Mouse (Mus musculus): ENCODE results near the gene Otogl. TPM values are rescaled to one million over a fixed set of nuclear protein-coding genes. Genes with fewer than 3 reads are reported as not detected.

Otogl gene
- total and polyA plus RNA-seq, 2 experiments = not detected

DNA sequence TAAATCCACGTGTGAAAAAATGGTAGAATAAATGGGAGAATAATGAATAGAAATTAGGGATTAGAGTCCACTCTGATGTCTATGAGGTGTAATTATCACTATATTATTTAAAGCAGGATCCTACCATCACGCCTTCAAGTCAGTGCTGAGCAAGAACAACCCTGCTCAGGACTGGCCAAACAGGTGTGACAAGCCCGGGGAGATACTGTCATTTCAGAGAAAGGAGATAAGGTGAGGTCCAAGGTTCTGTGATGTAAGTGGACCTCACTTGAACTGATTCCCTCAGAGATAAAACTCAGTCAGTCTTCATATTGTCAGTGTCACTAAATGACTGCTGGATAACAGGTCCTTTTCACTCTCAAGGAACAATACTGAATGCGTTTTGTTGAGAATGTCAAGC, 44.5 kb downstream of the Otogl start:
- WGBS = 66% methylated on average over 4 of the region's 4 CpGs
- H3K79me2 ChIP-seq (ENCODE audit: control insufficient read depth, insufficient read depth, low read length) = no peaks in the 10 kb centered on the region
- no peak overlapping the region for H3K4me3 ChIP-seq (ENCODE audit: insufficient read depth, low read depth, low read length)
- DNase-seq (ENCODE audit: extremely low read depth, low read depth, low spot score) = no peak
- H3K27ac ChIP-seq (replicated peaks; ENCODE audit: insufficient read depth, low read depth, low read length) = no peak overlapping the region
- no peaks in the 10 kb centered on the region for H3K27me3 ChIP-seq (ENCODE audit: control insufficient read depth, insufficient read depth, low read length)
- H3K9ac ChIP-seq (ENCODE audit: low read depth, low read length) = no peak overlapping the region
- H3K4me1 ChIP-seq (ENCODE audit: control insufficient read depth, insufficient read depth, low read length) = no peaks in the 10 kb centered on the region
- no peak for TF ChIP-seq POLR2A (IDR thresholded peaks at IDR 0.05; ENCODE audit: extremely low read depth, insufficient read depth, low read length)
- TF ChIP-seq CTCF (IDR thresholded peaks at IDR 0.05; ENCODE audit: low read depth, low read length) = no peak
- no peaks in the 10 kb centered on the region for H3K36me3 ChIP-seq (ENCODE audit: control insufficient read depth, insufficient read depth, low read length)

DNA sequence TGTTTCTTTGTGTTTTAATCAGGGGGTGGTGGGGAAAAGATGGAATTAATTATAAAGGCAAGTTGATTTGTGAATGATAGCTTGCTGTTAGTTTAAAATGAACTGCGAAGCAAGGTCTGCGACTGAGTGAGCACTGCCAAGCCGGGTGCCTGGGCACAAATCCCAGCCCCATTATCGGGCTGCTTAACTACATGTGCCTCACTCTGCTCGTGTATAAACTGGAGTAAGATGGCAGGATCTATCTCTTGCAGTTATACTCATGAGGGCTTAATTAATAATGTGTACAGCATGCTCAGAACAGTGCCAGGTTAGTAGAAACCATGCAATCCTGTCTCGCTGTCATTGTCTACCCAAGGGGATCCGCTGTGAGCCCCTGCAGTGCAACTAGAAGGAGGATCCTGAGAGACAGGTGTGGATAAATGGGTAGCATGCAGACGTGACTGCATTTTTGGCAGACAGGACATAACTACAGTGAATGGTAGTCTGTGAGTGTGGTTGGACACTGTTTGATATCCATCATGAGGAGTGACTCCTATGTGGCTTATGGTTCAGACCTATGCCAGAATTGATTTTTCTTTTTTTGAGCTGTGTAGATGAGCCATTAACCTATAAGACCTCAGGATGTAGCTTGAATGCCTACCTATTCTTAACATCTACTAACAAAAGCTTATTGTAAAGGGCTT, 51.6 kb downstream of the Otogl start:
- Histone ChIP-seq H3K9ac (ENCODE audit: low read depth, low read length) (no peak overlapping the region), H3K36me3 (ENCODE audit: control insufficient read depth, insufficient read depth, low read length) (no peaks in the 10 kb centered on the region), H3K4me1 (ENCODE audit: control insufficient read depth, insufficient read depth, low read length) (no peaks in the 10 kb centered on the region), H3K27ac (replicated peaks; ENCODE audit: insufficient read depth, low read depth, low read length) (no peak overlapping the region), H3K4me3 (ENCODE audit: insufficient read depth, low read depth, low read length) (no peak overlapping the region), H3K27me3 (ENCODE audit: control insufficient read depth, insufficient read depth, low read length) (no peaks in the 10 kb centered on the region), H3K79me2 (ENCODE audit: control insufficient read depth, insufficient read depth, low read length) (no peaks in the 10 kb centered on the region)
- TF ChIP-seq CTCF (IDR thresholded peaks at IDR 0.05; ENCODE audit: low read depth, low read length) = no peak
- no peak for TF ChIP-seq POLR2A (IDR thresholded peaks at IDR 0.05; ENCODE audit: extremely low read depth, insufficient read depth, low read length)
- DNase-seq (ENCODE audit: extremely low read depth, low read depth, low spot score) = no peak
- 83% methylated on average over 8 of the region's 8 CpGs for WGBS

DNA sequence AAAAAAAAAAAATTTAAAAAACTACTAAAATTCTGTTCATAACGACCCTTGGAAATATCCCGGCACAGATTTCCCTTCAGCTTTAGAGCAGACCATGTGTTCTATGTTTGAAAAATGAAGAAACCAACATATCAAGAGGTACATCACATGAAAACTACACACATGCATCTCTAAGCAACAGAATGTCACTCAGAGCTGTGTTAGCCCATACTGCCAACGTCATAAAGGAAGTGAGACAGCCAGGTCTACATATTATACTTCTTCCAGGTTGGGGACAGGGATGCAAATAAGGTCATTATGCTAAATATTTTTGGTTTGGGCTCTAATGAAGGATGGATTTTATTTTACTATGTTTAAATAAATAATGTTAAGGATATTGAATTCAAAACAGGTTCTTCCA, 52.7 kb downstream of the Otogl start:
- Histone ChIP-seq H3K27me3 (ENCODE audit: control insufficient read depth, insufficient read depth, low read length) (no peaks in the 10 kb centered on the region), H3K9ac (ENCODE audit: low read depth, low read length) (no peak overlapping the region), H3K79me2 (ENCODE audit: control insufficient read depth, insufficient read depth, low read length) (no peaks in the 10 kb centered on the region), H3K4me1 (ENCODE audit: control insufficient read depth, insufficient read depth, low read length) (no peaks in the 10 kb centered on the region), H3K36me3 (ENCODE audit: control insufficient read depth, insufficient read depth, low read length) (no peaks in the 10 kb centered on the region), H3K4me3 (ENCODE audit: insufficient read depth, low read depth, low read length) (no peak overlapping the region), H3K27ac (replicated peaks; ENCODE audit: insufficient read depth, low read depth, low read length) (no peak overlapping the region)
- 90% methylated on average over 3 of the region's 3 CpGs for WGBS
- TF ChIP-seq CTCF (IDR thresholded peaks at IDR 0.05; ENCODE audit: low read depth, low read length) (no peak), POLR2A (IDR thresholded peaks at IDR 0.05; ENCODE audit: extremely low read depth, insufficient read depth, low read length) (no peak)
- no peak for DNase-seq (ENCODE audit: extremely low read depth, low read depth, low spot score)

GRCm38 (mm10) chr10:107858684-107859083, 53.2 kb downstream of the Otogl start:
- no peak overlapping the region for H3K27ac ChIP-seq (replicated peaks; ENCODE audit: insufficient read depth, low read depth, low read length)
- TF ChIP-seq CTCF (IDR thresholded peaks at IDR 0.05; ENCODE audit: low read depth, low read length) (peak; percentile 66), POLR2A (IDR thresholded peaks at IDR 0.05; ENCODE audit: extremely low read depth, insufficient read depth, low read length) (no peak)
- 29% methylated on average over 7 of the region's 7 CpGs for WGBS
- H3K36me3 ChIP-seq (ENCODE audit: control insufficient read depth, insufficient read depth, low read length) = no peaks in the 10 kb centered on the region
- no peaks in the 10 kb centered on the region for H3K4me1 ChIP-seq (ENCODE audit: control insufficient read depth, insufficient read depth, low read length)
- H3K9ac ChIP-seq (ENCODE audit: low read depth, low read length) = no peak overlapping the region
- peak; percentile 38 for DNase-seq (ENCODE audit: extremely low read depth, low read depth, low spot score)
- no peaks in the 10 kb centered on the region for H3K27me3 ChIP-seq (ENCODE audit: control insufficient read depth, insufficient read depth, low read length)
- H3K4me3 ChIP-seq (ENCODE audit: insufficient read depth, low read depth, low read length) = no peak overlapping the region
- no peaks in the 10 kb centered on the region for H3K79me2 ChIP-seq (ENCODE audit: control insufficient read depth, insufficient read depth, low read length)

DNA sequence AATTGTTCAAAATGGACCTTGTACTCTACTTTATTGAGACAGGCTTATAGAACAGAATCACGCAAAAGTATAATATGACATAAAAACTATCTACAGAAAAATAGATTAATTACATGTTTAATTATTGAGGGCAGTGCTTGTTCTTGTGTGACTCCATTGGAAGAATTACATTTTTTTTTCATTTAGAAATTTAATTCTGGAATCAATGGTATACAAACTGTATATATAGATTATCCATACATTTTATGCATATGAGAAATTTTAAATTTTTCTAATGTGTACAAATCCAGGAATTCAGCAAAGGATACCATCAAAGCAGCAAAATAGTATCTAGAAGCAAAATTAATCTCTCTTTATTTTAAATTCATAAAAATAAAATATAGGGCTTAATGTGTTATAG, 67.0 kb downstream of the Otogl start:
- Histone ChIP-seq H3K36me3 (ENCODE audit: control insufficient read depth, insufficient read depth, low read length) (no peaks in the 10 kb centered on the region), H3K27ac (replicated peaks; ENCODE audit: insufficient read depth, low read depth, low read length) (no peak overlapping the region), H3K27me3 (ENCODE audit: control insufficient read depth, insufficient read depth, low read length) (no peaks in the 10 kb centered on the region), H3K79me2 (ENCODE audit: control insufficient read depth, insufficient read depth, low read length) (no peaks in the 10 kb centered on the region), H3K4me3 (ENCODE audit: insufficient read depth, low read depth, low read length) (no peak overlapping the region), H3K4me1 (ENCODE audit: control insufficient read depth, insufficient read depth, low read length) (no peaks in the 10 kb centered on the region), H3K9ac (ENCODE audit: low read depth, low read length) (no peak overlapping the region)
- 98% methylated on average over 1 of the region's 1 CpGs for WGBS
- no peak for DNase-seq (ENCODE audit: extremely low read depth, low read depth, low spot score)
- no peak for TF ChIP-seq POLR2A (IDR thresholded peaks at IDR 0.05; ENCODE audit: extremely low read depth, insufficient read depth, low read length)
- TF ChIP-seq CTCF (IDR thresholded peaks at IDR 0.05; ENCODE audit: low read depth, low read length) = no peak

DNA sequence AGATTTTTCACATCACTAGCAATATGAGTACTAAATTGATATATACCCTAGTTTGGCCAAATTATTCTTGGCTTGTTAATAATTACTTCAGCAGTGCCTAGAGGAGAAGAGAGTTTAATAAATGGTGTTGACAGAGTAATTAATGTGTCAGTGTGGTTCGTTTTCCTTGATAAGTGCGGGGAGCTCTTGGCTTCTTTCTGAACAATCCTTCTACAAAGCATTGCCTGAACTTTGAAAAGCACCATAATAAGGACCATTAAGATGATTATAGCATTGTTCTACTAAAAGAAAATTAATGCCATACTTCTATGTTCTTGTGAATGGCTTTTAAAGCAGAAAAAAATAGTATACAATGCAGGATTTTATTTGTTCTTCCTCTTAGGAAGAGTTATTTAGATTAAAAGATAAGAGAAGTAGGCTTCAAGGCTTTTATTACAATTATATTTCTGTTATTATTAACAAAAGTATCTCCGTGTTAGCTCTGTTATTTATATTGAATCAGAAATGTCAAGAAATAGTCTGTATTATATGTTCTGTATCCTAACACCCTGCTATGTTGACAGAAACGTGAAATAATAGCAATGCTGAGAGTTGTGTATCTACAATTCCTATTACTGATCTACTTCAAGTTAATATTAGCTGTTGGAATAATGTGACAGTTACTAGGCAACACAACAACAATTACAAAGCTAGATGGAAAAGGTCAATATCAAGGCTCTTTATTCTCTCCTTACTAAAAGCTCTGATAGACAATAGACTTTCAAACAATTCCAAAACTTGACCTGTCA, 77.3 kb downstream of the Otogl start:
- 62% methylated on average over 4 of the region's 4 CpGs for WGBS

More for the DNA sequence above, 77.3 kb downstream of the Otogl start:
- TF ChIP-seq POLR2A (IDR thresholded peaks at IDR 0.05; ENCODE audit: extremely low read depth, insufficient read depth, low read length) (no peak), CTCF (IDR thresholded peaks at IDR 0.05; ENCODE audit: low read depth, low read length) (no peak)
- DNase-seq (ENCODE audit: extremely low read depth, low read depth, low spot score) = no peak
- no peaks in the 10 kb centered on the region for H3K79me2 ChIP-seq (ENCODE audit: control insufficient read depth, insufficient read depth, low read length)
- no peak overlapping the region for H3K9ac ChIP-seq (ENCODE audit: low read depth, low read length)
- H3K4me1 ChIP-seq (ENCODE audit: control insufficient read depth, insufficient read depth, low read length) = no peaks in the 10 kb centered on the region
- H3K4me3 ChIP-seq (ENCODE audit: insufficient read depth, low read depth, low read length) = no peak overlapping the region
- H3K36me3 ChIP-seq (ENCODE audit: control insufficient read depth, insufficient read depth, low read length) = no peaks in the 10 kb centered on the region
- no peak overlapping the region for H3K27ac ChIP-seq (replicated peaks; ENCODE audit: insufficient read depth, low read depth, low read length)
- H3K27me3 ChIP-seq (ENCODE audit: control insufficient read depth, insufficient read depth, low read length) = no peaks in the 10 kb centered on the region; the same call in 1 of the 2 replicates
